Mouse (Mus musculus) lung, adult 2 months (tissue): ENCODE data around the gene Tmem156. TPM values are rescaled to one million over a fixed set of nuclear protein-coding genes. Genes with fewer than 3 reads are reported as not detected.

Source experiments
- DNase-seq: peaks from one replicate; pipeline ENCODE4 v3.0.0; 2022
- H3K4me1 ChIP-seq: fragments of 200-500 bp; 2 replicates; pipeline ENCODE4 v1.6.1; 2011; ENCODE audit warnings: low read length; ENCODE audit not compliant: control insufficient read depth, insufficient read depth
- H3K4me3 ChIP-seq: fragments of 200-500 bp; replicated peaks from 2 replicates; pipeline ENCODE3; 2011; ENCODE audit warnings: low read depth, mild to moderate bottlenecking, control low read depth, low read length; ENCODE audit errors: extremely low read depth
- CTCF ChIP-seq: fragments of 200-500 bp; IDR thresholded peaks from 2 replicates; pipeline ENCODE4 v1.5.1; 2011; ENCODE audit warnings: mild to moderate bottlenecking, low read length, control low read depth; ENCODE audit not compliant: insufficient read depth
- POLR2A ChIP-seq: fragments of 200-500 bp; IDR thresholded peaks from 2 replicates; pipeline ENCODE4 v1.6.1; 2011; ENCODE audit warnings: low read depth, mild to moderate bottlenecking, control low read depth, low read length, borderline replicate concordance; ENCODE audit errors: extremely low read depth
- WGBS: fragments of 180-500 bp; shearing (Covaris S2); methylation state at CpG from one replicate; pipeline ENCODE4 v1.1.7; 2018; 5-methylcytosine and 5-hydroxymethylcytosine counted together
- polyA plus RNA-seq: library from polyadenylated mRNA; depleted of rRNA; stranded (reverse); fragments of >200 nt; gene quantifications from 2 replicates; pipeline ENCODE4 v1.2.3, GENCODE M21; 2012

Tmem156 gene
- polyA plus RNA-seq, 1 experiment: 1.5 TPM

GRCm38 (mm10) chr5:65040463-65040862 lies 51.5 kb downstream of the Tmem156 start:
- Histone ChIP-seq H3K4me1 (peaks cover 3% of the 10 kb centered on the region; the same call in 1 of the 2 replicates), H3K4me3 (no peak overlapping the region)
- TF ChIP-seq CTCF: 0 out of 2 replicates have a peak, but pooled peaks have one; percentile 34
- TF ChIP-seq POLR2A: no peak
- no peak for DNase-seq
- WGBS: 80% methylated on average over 5 of the region's 5 CpGs

- TF ChIP-seq POLR2A (no peak), CTCF (no peak)
- DNase-seq: no peak
- WGBS: 58% methylated on average over 11 of the region's 11 CpGs
- H3K4me3 ChIP-seq: no peak overlapping the region
- H3K4me1 ChIP-seq: peaks cover 3% of the 10 kb centered on the region; the same call in 1 of the 2 replicates
Observed at GRCm38 (mm10) chr5:65038811-65039571, 52.9 kb downstream of the Tmem156 start.

GRCm38 (mm10) chr5:65038305-65038704 lies 53.6 kb downstream of the Tmem156 start:
- no peak for TF ChIP-seq POLR2A
- TF ChIP-seq CTCF: no peak
- DNase-seq: no peak
- Histone ChIP-seq H3K4me3 (no peak overlapping the region), H3K4me1 (peaks cover 3% of the 10 kb centered on the region; the same call in 1 of the 2 replicates)
- 52% methylated on average over 9 of the region's 9 CpGs for WGBS

GRCm38 (mm10) chr5:65036597-65036996 lies 55.3 kb downstream of the Tmem156 start:
- H3K4me3 ChIP-seq: no peak overlapping the region
- TF ChIP-seq POLR2A (no peak), CTCF (no peak)
- WGBS: 83% methylated on average over 13 of the region's 13 CpGs
- no peak for DNase-seq
- peaks cover 3% of the 10 kb centered on the region; the same call in 1 of the 2 replicates for H3K4me1 ChIP-seq

GRCm38 (mm10) chr5:65028019-65028418 lies 63.9 kb downstream of the Tmem156 start:
- no peak overlapping the region for H3K4me3 ChIP-seq
- no peak for TF ChIP-seq POLR2A
- TF ChIP-seq CTCF: no peak
- WGBS: 69% methylated on average over 9 of the region's 9 CpGs

GRCm38 (mm10) chr5:65026776-65027175 lies 65.2 kb downstream of the Tmem156 start:
- no peak for TF ChIP-seq POLR2A
- TF ChIP-seq CTCF: no peak
- no peak for DNase-seq
- whole genome bisulfite sequencing: 52% methylated on average over 9 of the region's 9 CpGs
- no peaks in the 10 kb centered on the region; the same call in 1 of the 2 replicates for H3K4me1 ChIP-seq
- no peak overlapping the region for H3K4me3 ChIP-seq

More at GRCm38 (mm10) chr5:65028019-65028418, 63.9 kb downstream of the Tmem156 start:
- no peak for DNase-seq
- no peaks in the 10 kb centered on the region; the same call in 1 of the 2 replicates for H3K4me1 ChIP-seq

- no peaks in the 10 kb centered on the region; the same call in 1 of the 2 replicates for H3K4me1 ChIP-seq
- WGBS: 37% methylated on average over 6 of the region's 6 CpGs
- no peak for TF ChIP-seq CTCF
- no peak overlapping the region for H3K4me3 ChIP-seq
- no peak for DNase-seq
Observed at GRCm38 (mm10) chr5:65025916-65026315, 66.0 kb downstream of the Tmem156 start.

GRCm38 (mm10) chr5:65024641-65025040 lies 67.3 kb downstream of the Tmem156 start:
- 77% methylated on average over 2 of the region's 2 CpGs for WGBS
- no peak for TF ChIP-seq POLR2A
- no peak for TF ChIP-seq CTCF
- no peak for DNase-seq
- Histone ChIP-seq H3K4me1 (no peaks in the 10 kb centered on the region; the same call in 1 of the 2 replicates), H3K4me3 (no peak overlapping the region)

GRCm38 (mm10) chr5:65022006-65022405 lies 69.9 kb downstream of the Tmem156 start:
- WGBS: 96% methylated on average over 4 of the region's 4 CpGs
- no peak for DNase-seq

GRCm38 (mm10) chr5:65019823-65020222 lies 72.1 kb downstream of the Tmem156 start:
- peaks cover 3% of the 10 kb centered on the region; the same call in 1 of the 2 replicates for H3K4me1 ChIP-seq
- WGBS: 26% methylated on average over 7 of the region's 7 CpGs
- TF ChIP-seq CTCF (0 out of 2 replicates have a peak, but pooled peaks have one; percentile 4), POLR2A (no peak)
- DNase-seq: peak; percentile 24
- no peak overlapping the region for H3K4me3 ChIP-seq

More at GRCm38 (mm10) chr5:65022006-65022405, 69.9 kb downstream of the Tmem156 start:
- Histone ChIP-seq H3K4me3 (no peak overlapping the region), H3K4me1 (peaks cover 3% of the 10 kb centered on the region; the same call in 1 of the 2 replicates)
- TF ChIP-seq CTCF (no peak), POLR2A (no peak)
